ENCODE assay signal across 9 mouse cellular contexts in genomic region chr11:119082638-119083599, GRCm38 (mm10). TPM values are rescaled to one million over a fixed set of nuclear protein-coding genes. Genes with fewer than 3 reads are reported as not detected.
DNase-seq lines count a peak whose midpoint lies in the region; ATAC-seq and TF ChIP-seq lines count a peak whose summit lies in the region.
"Had no signal": no experiment of that assay in that cellular context is flagged by ENCODE, and none has a peak within 500 bp of the region (broad histone marks: within the 10 kb centered on the region; RNA-seq: fewer than 3 reads in every experiment).

No protein-coding gene starts in this region.

- H3K27ac ChIP-seq in heart, embryonic 15.5 days = no peak overlapping the region
- no peak overlapping the region for H3K27ac ChIP-seq in heart, adult 2 months

- H3K27me3 ChIP-seq in heart, embryonic 15.5 days = peaks cover 13% of the 10 kb centered on the region
- H3K27me3 ChIP-seq in heart, adult 2 months (ENCODE audit: control insufficient read depth, insufficient read depth, low read length) = no peaks in the 10 kb centered on the region
- H3K27me3 ChIP-seq: Patski had no signal

- intact Hi-C loops in heart, adult 2 months (cut with DNase I) = no loop called here

- no peak for TF ChIP-seq POLR2A in heart, adult 2 months (IDR thresholded peaks at IDR 0.05; ENCODE audit: insufficient read depth, low read depth, low read length)

- peaks cover 78% of the 10 kb centered on the region for H3K4me1 ChIP-seq in heart, embryonic 15.5 days (replicated peaks)
- peaks cover 10% of the 10 kb centered on the region for H3K4me1 ChIP-seq in heart, adult 2 months (ENCODE audit: control insufficient read depth, insufficient read depth, low read length)

- H3K79me2 ChIP-seq in heart, adult 2 months (replicated peaks; ENCODE audit: control insufficient read depth, insufficient read depth, low read length) = no peaks in the 10 kb centered on the region; the same call in 1 of the 2 replicates

- no peak for ATAC-seq in heart, embryonic 15.5 days (replicated peaks; ENCODE audit: insufficient number of reproducible peaks, insufficient read depth, low FRiP score, low read depth)
- ATAC-seq: Patski had no signal

- no peaks in the 10 kb centered on the region for H3K9me3 ChIP-seq in heart, embryonic 15.5 days (replicated peaks)

- peak overlapping the region; percentile 90 for H3K4me2 ChIP-seq in heart, embryonic 15.5 days

- TF ChIP-seq CTCF in heart, adult 2 months (IDR thresholded peaks at IDR 0.05) = no peak

- H3K4me3 ChIP-seq in heart, embryonic 15.5 days = peak overlapping the region; percentile 83
- no peak overlapping the region for H3K4me3 ChIP-seq in heart, adult 2 months

- H3K36me3 ChIP-seq in heart, embryonic 15.5 days = peaks cover 22% of the 10 kb centered on the region
- H3K36me3 ChIP-seq in heart, adult 2 months (ENCODE audit: control insufficient read depth, insufficient read depth, low read length) = no peaks in the 10 kb centered on the region

- no peak for DNase-seq in heart, adult 2 months
- peak; percentile 38 for DNase-seq in embryo, embryonic 10 days (ENCODE audit: low spot score)
- peak; percentile 69 for DNase-seq in induced T-regulatory cell, adult 2 months (ENCODE audit: low read depth)
- DNase-seq in lung, adult 18-20 months = peak; percentile 70 to 80
- peak; percentile 59 for DNase-seq in retina, postnatal 1 day
- no peak for DNase-seq in ovary, postnatal 14 days (ENCODE audit: low spot score)
- DNase-seq in layer of hippocampus, postnatal 36 days = no peak

- no peak overlapping the region for H3K9ac ChIP-seq in heart, embryonic 15.5 days
- no peak overlapping the region for H3K9ac ChIP-seq in heart, adult 2 months (ENCODE audit: low read depth, low read length)

- WGBS in heart, embryonic 15.5 days = 47% methylated on average over 20 of the region's 20 CpGs
- 75% methylated on average over 20 of the region's 20 CpGs for WGBS in heart, adult 2 months

- no peak for TF ChIP-seq EP300 in heart, adult 2 months (IDR thresholded peaks at IDR 0.05; ENCODE audit: insufficient read depth, low read depth, low read length)

RNA-seq across cellular contexts. Expression of gene Cbx4, which starts 3.1 kb away (rescaled TPM):
- polyA plus RNA-seq in heart, embryonic 15.5 days (2015; fragmentation: Nextera tagmentation; extraction: Ambion mirVana) = 9.3 and 11.6 TPM in 2 replicates
- 10 to 100 TPM in 1 of 2 experiments, 1 to 10 TPM in 1; 8.1 to 12.3 TPM for total RNA-seq in heart, adult 2 months (2021)
- 4.7 and 5.4 TPM in 2 replicates for polyA plus RNA-seq in heart, adult 2 months (2012; rRNA removed)
- 10 to 100 TPM; 57.3 to 59.4 TPM for total RNA-seq in layer of hippocampus, postnatal 36 days (2021)

RNA-seq across cellular contexts. Expression of gene Cbx8, which starts 42.1 kb away (rescaled TPM):
- 7.5 and 9.5 TPM in 2 replicates for polyA plus RNA-seq in heart, embryonic 15.5 days (2015; fragmentation: Nextera tagmentation; extraction: Ambion mirVana)
- total RNA-seq in heart, adult 2 months (2021) = 1 to 10 TPM; 4.0 to 5.3 TPM
- 2.0 and 2.7 TPM in 2 replicates for polyA plus RNA-seq in heart, adult 2 months (2012; rRNA removed)
- total RNA-seq in layer of hippocampus, postnatal 36 days (2021) = 10 to 100 TPM; 11.2 to 13.6 TPM

Comparison
In these comparisons a context has a peak if more than half of its experiments do, and no peak if none do; other contexts are left out.
1. DNase-seq: peak in embryo, embryonic 10 days (single experiment), induced T-regulatory cell, adult 2 months (single experiment), lung, adult 18-20 months (2 of 2) and retina, postnatal 1 day (single experiment); none in heart, adult 2 months (0 of 2), ovary, postnatal 14 days (single experiment) and layer of hippocampus, postnatal 36 days (0 of 2).
2. RNA of gene Cbx4, which starts 3.1 kb away (total RNA-seq): 57.3 to 59.4 TPM in layer of hippocampus, postnatal 36 days; 8.1 to 12.3 TPM in heart, adult 2 months; every median in the first group is over 4 times any median in the second.